Mouse (Mus musculus): ENCODE data around the gene Snca. TPM values are rescaled to one million over a fixed set of nuclear protein-coding genes. Genes with fewer than 3 reads are reported as not detected.

The Snca gene
- polyA plus RNA-seq, 1 experiment from 2014 or later = 184 TPM

DNA sequence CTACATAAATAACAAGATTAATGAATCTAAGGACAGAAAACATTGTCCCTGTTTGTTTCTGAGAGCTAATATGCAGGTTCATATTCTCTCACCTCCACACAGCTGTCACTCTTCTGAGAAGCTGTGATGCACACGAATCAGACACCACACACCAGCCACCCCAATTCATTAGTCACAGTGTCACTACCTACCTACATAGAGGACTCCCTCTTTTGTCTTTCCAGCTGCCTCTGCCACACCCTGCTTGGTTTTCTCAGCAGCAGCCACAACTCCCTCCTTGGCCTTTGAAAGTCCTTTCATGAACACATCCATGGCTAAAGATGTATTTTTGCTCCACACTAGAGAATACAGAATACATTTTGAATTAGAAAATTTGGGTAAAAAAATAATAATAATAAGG, 2.4 kb downstream of the Snca start:
- H3K9me3 ChIP-seq (ENCODE audit: low read length) = no peaks in the 10 kb centered on the region
- H3K27me3 ChIP-seq (ENCODE audit: insufficient read depth, low read length) = 0 out of 2 replicates have a peak, but pooled peaks cover 13% of the 10 kb centered on the region
- H3K4me3 ChIP-seq (ENCODE audit: low read depth, low read length) = peak overlapping the region; percentile 63
- H3K4me2 ChIP-seq (ENCODE audit: low read depth, low read length) = peak overlapping the region; percentile 96
- H3K27ac ChIP-seq (ENCODE audit: low read depth) = peak overlapping the region; percentile 92
- ATAC-seq = 0 out of 2 replicates have a peak, but pooled peaks have one; percentile 15
- no peaks in the 10 kb centered on the region; the same call in 1 of the 2 replicates for H3K36me3 ChIP-seq (replicated peaks; ENCODE audit: insufficient read depth, low read length)
- H3K9ac ChIP-seq (replicated peaks) = peak overlapping the region; percentile 68
- 25% methylated on average over 1 of the region's 1 CpGs for whole genome bisulfite sequencing (ENCODE audit: insufficient replicate concordance)
- no peak for TF ChIP-seq CTCF (IDR thresholded peaks at IDR 0.05; ENCODE audit: low read depth)
- no peak for TF ChIP-seq EP300 (IDR thresholded peaks at IDR 0.05; ENCODE audit: low read depth)
- peaks cover 16% of the 10 kb centered on the region for H3K4me1 ChIP-seq (ENCODE audit: insufficient read depth)
- no peak for DNase-seq

DNA sequence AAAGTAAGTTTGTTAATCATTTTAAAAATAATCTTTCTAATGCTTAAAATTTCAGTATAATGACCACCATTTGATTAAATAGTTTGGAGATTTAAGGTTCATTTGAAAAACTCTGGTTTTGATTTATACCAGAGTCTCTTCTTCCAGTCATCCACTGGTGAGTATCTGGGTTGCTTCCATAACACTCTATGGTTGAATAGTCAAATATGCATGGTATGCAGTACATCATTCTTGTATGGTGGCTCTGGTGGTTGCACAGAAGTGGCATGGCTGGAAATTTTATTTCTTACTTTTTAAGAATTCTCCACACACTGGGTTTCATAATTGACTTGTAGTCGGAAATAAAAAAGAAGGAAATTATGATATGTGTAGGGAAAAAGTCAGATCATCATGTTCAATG, 10.4 kb downstream of the Snca start:
- Histone ChIP-seq H3K27me3 (ENCODE audit: insufficient read depth, low read length) (no peaks in the 10 kb centered on the region), H3K9me3 (ENCODE audit: low read length) (no peaks in the 10 kb centered on the region), H3K4me3 (ENCODE audit: low read depth, low read length) (no peak overlapping the region), H3K27ac (ENCODE audit: low read depth) (no peak overlapping the region), H3K9ac (replicated peaks) (no peak overlapping the region), H3K36me3 (replicated peaks; ENCODE audit: insufficient read depth, low read length) (peaks cover 14% of the 10 kb centered on the region; the same call in 1 of the 2 replicates), H3K4me1 (ENCODE audit: insufficient read depth) (no peaks in the 10 kb centered on the region), H3K4me2 (ENCODE audit: low read depth, low read length) (no peak overlapping the region)
- 82% methylated on average over 1 of the region's 1 CpGs for WGBS (ENCODE audit: insufficient replicate concordance)
- no peak for ATAC-seq
- DNase-seq = no peak
- no peak for TF ChIP-seq EP300 (IDR thresholded peaks at IDR 0.05; ENCODE audit: low read depth)
- TF ChIP-seq CTCF (IDR thresholded peaks at IDR 0.05; ENCODE audit: low read depth) = no peak

DNA sequence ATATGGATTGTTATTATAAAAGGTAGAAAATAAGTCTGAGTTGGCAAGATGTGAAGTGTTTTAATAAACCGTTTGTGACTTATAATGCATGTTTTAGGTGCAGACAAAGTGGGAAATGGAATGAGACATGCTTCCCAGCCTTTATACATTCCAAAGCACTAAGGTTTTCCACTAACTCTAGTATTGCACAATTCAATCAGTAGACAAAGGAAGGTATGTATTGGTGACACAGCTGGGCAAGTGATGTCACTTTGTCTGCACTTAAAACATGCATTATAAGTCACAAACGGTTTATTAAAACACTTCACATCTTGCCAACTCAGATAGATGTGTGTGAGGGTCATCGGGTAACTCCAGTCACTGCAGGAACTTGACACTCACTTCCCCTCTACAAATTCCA, 16.1 kb downstream of the Snca start:
- Histone ChIP-seq H3K4me1 (ENCODE audit: insufficient read depth) (no peaks in the 10 kb centered on the region), H3K36me3 (replicated peaks; ENCODE audit: insufficient read depth, low read length) (peaks cover 22% of the 10 kb centered on the region), H3K27ac (ENCODE audit: low read depth) (no peak overlapping the region), H3K9ac (replicated peaks) (no peak overlapping the region), H3K27me3 (ENCODE audit: insufficient read depth, low read length) (no peaks in the 10 kb centered on the region), H3K4me2 (ENCODE audit: low read depth, low read length) (no peak overlapping the region), H3K9me3 (ENCODE audit: low read length) (no peaks in the 10 kb centered on the region), H3K4me3 (ENCODE audit: low read depth, low read length) (no peak overlapping the region)
- no peak for TF ChIP-seq CTCF (IDR thresholded peaks at IDR 0.05; ENCODE audit: low read depth)
- no peak for DNase-seq
- WGBS (ENCODE audit: insufficient replicate concordance) = 71% methylated on average over 3 of the region's 3 CpGs
- ATAC-seq = no peak

DNA sequence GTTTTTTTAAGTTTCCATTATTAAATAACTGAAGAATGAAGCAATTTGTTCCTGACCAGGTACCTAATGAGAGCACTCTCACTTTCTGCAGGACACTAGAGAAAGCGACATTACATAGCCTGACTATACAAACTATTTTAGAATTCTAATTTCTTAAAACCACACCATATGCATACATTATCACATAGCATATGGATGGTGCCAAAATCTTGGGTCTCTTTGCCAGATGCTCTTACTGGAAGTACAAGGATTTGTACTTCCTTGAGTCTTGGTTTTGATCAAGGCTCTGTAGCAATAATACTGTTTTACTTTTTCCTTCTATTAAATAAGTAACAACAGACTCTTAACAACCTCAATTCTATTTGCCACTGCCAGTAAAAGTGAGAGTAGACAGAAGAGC, 31.4 kb downstream of the Snca start:
- no peak overlapping the region for H3K9ac ChIP-seq (replicated peaks)
- no peak overlapping the region for H3K4me3 ChIP-seq (ENCODE audit: low read depth, low read length)
- WGBS (ENCODE audit: insufficient replicate concordance) = 90% methylated on average over 1 of the region's 1 CpGs
- TF ChIP-seq EP300 (IDR thresholded peaks at IDR 0.05; ENCODE audit: low read depth) = no peak
- no peak for TF ChIP-seq CTCF (IDR thresholded peaks at IDR 0.05; ENCODE audit: low read depth)
- no peaks in the 10 kb centered on the region for H3K9me3 ChIP-seq (ENCODE audit: low read length)
- H3K4me2 ChIP-seq (ENCODE audit: low read depth, low read length) = no peak overlapping the region
- H3K36me3 ChIP-seq (replicated peaks; ENCODE audit: insufficient read depth, low read length) = peaks cover 4% of the 10 kb centered on the region
- H3K27ac ChIP-seq (ENCODE audit: low read depth) = no peak overlapping the region
- no peak for ATAC-seq
- no peak for DNase-seq
- H3K27me3 ChIP-seq (ENCODE audit: insufficient read depth, low read length) = no peaks in the 10 kb centered on the region
- H3K4me1 ChIP-seq (ENCODE audit: insufficient read depth) = no peaks in the 10 kb centered on the region

DNA sequence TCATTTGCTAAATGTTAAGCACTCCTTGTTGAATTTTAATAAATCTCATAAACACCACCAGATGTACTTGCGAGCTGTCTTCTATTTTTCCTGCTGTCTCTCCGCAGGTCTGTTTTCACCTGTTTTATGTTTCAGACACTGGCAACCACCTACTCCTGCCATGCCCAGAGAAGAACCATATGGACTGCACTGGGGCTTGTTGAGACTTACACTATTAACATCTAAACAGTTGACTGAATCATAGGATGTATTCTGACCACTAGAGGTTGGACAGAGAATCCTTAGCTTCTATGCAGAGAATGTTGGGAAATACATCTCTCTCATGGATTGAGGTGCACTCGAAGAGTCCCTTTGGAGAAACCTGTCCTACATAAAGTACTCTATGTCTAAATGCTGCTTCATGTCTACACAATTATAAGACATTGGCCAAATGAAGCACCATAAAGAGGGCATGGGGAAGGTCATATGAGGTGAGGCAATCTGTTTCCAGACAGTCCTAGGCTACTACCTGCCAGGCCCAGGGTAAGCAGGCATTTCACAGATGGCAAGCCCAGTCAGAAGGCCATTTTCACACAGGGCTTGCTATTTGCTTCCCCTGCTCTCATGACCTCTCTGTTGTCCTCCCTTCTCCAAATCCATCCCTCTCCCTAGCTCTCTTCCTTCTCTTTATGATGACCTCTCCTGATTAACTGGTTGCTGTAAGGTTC, 35.8 kb downstream of the Snca start:
- H3K9me3 ChIP-seq (ENCODE audit: low read length) = no peaks in the 10 kb centered on the region
- H3K9ac ChIP-seq (replicated peaks) = no peak overlapping the region
- H3K27me3 ChIP-seq (ENCODE audit: insufficient read depth, low read length) = no peaks in the 10 kb centered on the region
- TF ChIP-seq EP300 (IDR thresholded peaks at IDR 0.05; ENCODE audit: low read depth) (no peak), CTCF (IDR thresholded peaks at IDR 0.05; ENCODE audit: low read depth) (no peak)
- H3K27ac ChIP-seq (ENCODE audit: low read depth) = no peak overlapping the region
- no peak for DNase-seq
- H3K36me3 ChIP-seq (replicated peaks; ENCODE audit: insufficient read depth, low read length) = no peaks in the 10 kb centered on the region; the same call in 1 of the 2 replicates
- H3K4me2 ChIP-seq (ENCODE audit: low read depth, low read length) = no peak overlapping the region
- H3K4me3 ChIP-seq (ENCODE audit: low read depth, low read length) = no peak overlapping the region
- no peak for ATAC-seq
- 87% methylated on average over 3 of the region's 3 CpGs for WGBS (ENCODE audit: insufficient replicate concordance)
- no peaks in the 10 kb centered on the region for H3K4me1 ChIP-seq (ENCODE audit: insufficient read depth)

DNA sequence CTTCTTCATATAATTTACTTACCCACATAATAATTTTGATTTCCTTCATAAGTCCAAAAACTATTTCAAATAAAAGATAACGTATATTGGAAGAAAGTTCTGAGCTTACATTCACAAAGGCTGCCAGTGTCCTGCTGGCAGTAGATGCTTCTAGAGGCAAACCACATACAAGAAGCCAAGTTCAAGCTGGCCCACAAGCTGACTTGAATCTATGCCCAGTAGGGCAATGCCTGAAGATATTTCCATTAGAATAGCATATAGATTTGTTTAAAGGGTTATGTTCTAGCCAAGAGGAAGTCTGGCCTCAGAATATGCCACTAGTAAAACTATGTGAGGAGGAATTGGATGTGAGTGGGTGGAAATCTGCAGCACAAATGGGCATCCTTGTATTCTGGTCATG, 42.7 kb downstream of the Snca start:
- ATAC-seq (no peak), DNase-seq (no peak)
- Histone ChIP-seq H3K9me3 (ENCODE audit: low read length) (no peaks in the 10 kb centered on the region), H3K9ac (replicated peaks) (no peak overlapping the region), H3K4me3 (ENCODE audit: low read depth, low read length) (no peak overlapping the region), H3K27me3 (ENCODE audit: insufficient read depth, low read length) (no peaks in the 10 kb centered on the region), H3K4me1 (ENCODE audit: insufficient read depth) (no peaks in the 10 kb centered on the region), H3K4me2 (ENCODE audit: low read depth, low read length) (no peak overlapping the region), H3K36me3 (replicated peaks; ENCODE audit: insufficient read depth, low read length) (no peaks in the 10 kb centered on the region), H3K27ac (ENCODE audit: low read depth) (no peak overlapping the region)
- TF ChIP-seq CTCF (IDR thresholded peaks at IDR 0.05; ENCODE audit: low read depth) (no peak), EP300 (IDR thresholded peaks at IDR 0.05; ENCODE audit: low read depth) (no peak)
- WGBS (ENCODE audit: insufficient replicate concordance) = 77% methylated on average over 1 of the region's 1 CpGs

All from liver, postnatal 0 days (tissue).